In genomic region chr7:121589088-121589605, GRCm38 (mm10) we compare ENCODE assay signal across 11 mouse cellular contexts.
DNase-seq lines count a peak whose midpoint lies in the region; ATAC-seq and TF ChIP-seq lines count a peak whose summit lies in the region.
"Had no signal": no experiment of that assay in that cellular context is flagged by ENCODE, and none has a peak within 500 bp of the region (broad histone marks: within the 10 kb centered on the region; RNA-seq: fewer than 3 reads in every experiment).

No protein-coding gene starts in this region.

- no peak for TF ChIP-seq POLR2A in lung, adult 2 months (IDR thresholded peaks at IDR 0.05; ENCODE audit: borderline replicate concordance, extremely low read depth, low read depth, low read length)

- intact Hi-C loops in gastrocnemius, adult 2 months (cut with DNase I) = no loop called here

- no peak for TF ChIP-seq CTCF in lung, adult 2 months (IDR thresholded peaks at IDR 0.05; ENCODE audit: insufficient read depth, low read length)
- TF ChIP-seq CTCF in gastrocnemius, adult 2 months (IDR thresholded peaks at IDR 0.05) = no peak

- WGBS in kidney, embryonic 14.5 days = 42% methylated on average over 11 of the region's 11 CpGs
- WGBS in lung, adult 2 months = 77% methylated on average over 11 of the region's 11 CpGs

- no peak overlapping the region for H3K4me2 ChIP-seq in kidney, embryonic 14.5 days (replicated peaks; ENCODE audit: low read depth, low read length)

- no peak overlapping the region for H3K9ac ChIP-seq in kidney, embryonic 14.5 days (ENCODE audit: low read depth, low read length)
- H3K9ac ChIP-seq: liver, embryonic 14.5 days had no signal

- no peak overlapping the region for H3K27ac ChIP-seq in kidney, embryonic 14.5 days (ENCODE audit: low read depth, low read length)
- H3K27ac ChIP-seq in gastrocnemius, adult 2 months = no peak overlapping the region
- H3K27ac ChIP-seq: liver, embryonic 14.5 days had no signal

- no peaks in the 10 kb centered on the region for H3K9me3 ChIP-seq in kidney, embryonic 14.5 days (ENCODE audit: control insufficient read depth, low read length)

- 0 out of 2 replicates have a peak, but pooled peaks cover 2% of the 10 kb centered on the region for H3K4me1 ChIP-seq in kidney, embryonic 14.5 days (ENCODE audit: control insufficient read depth, insufficient read depth, low read length)
- no peaks in the 10 kb centered on the region for H3K4me1 ChIP-seq in lung, adult 2 months (ENCODE audit: control insufficient read depth, insufficient read depth, low read length)

- no peak for DNase-seq in frontal cortex, postnatal 25 days (ENCODE audit: low spot score in 2 of 2)
- DNase-seq in 416B (ENCODE audit: low read depth) = peak; percentile 73
- DNase-seq in cerebellum, postnatal 36 days = peak; percentile 15 to 36
- no peak for DNase-seq in lung, adult 2 months
- DNase-seq in gastrocnemius, adult 2 months = no peak
- no peak for DNase-seq in gastrocnemius, postnatal 25 days
- DNase-seq: thymus, postnatal 25 days had no signal

- peak; percentile 47; the same call in 1 of the 2 replicates for ATAC-seq in frontal cortex, adult (ENCODE audit: low TSS enrichment)
- ATAC-seq in kidney, embryonic 14.5 days (ENCODE audit: low FRiP score, low TSS enrichment) = peak; percentile 87

- no peak overlapping the region for H3K4me3 ChIP-seq in kidney, embryonic 14.5 days (ENCODE audit: low read length)
- no peak overlapping the region for H3K4me3 ChIP-seq in lung, adult 2 months (replicated peaks; ENCODE audit: extremely low read depth, low read depth, low read length)
- H3K4me3 ChIP-seq in gastrocnemius, adult 2 months = no peak overlapping the region
- H3K4me3 ChIP-seq: erythroblast, embryonic 14.5 days had no signal

- no peaks in the 10 kb centered on the region for H3K27me3 ChIP-seq in kidney, embryonic 14.5 days (ENCODE audit: control insufficient read depth, insufficient read depth, low read length)

- H3K36me3 ChIP-seq in kidney, embryonic 14.5 days (ENCODE audit: control insufficient read depth, insufficient read depth, low read length) = no peaks in the 10 kb centered on the region

Comparison
In these comparisons a context has a peak if more than half of its experiments do, and no peak if none do; other contexts are left out.
1. DNase-seq: peak in 416B (single experiment) and cerebellum, postnatal 36 days (2 of 2); none in frontal cortex, postnatal 25 days (0 of 2), lung, adult 2 months (single experiment), gastrocnemius, adult 2 months (single experiment) and gastrocnemius, postnatal 25 days (single experiment).